Mouse (Mus musculus) kidney, adult 2 months (tissue): ENCODE measurements around the gene Setd1b. TPM values are rescaled to one million over a fixed set of nuclear protein-coding genes. Genes with fewer than 3 reads are reported as not detected.

ENCODE experiments used
- DNase-seq: peaks from one replicate; pipeline ENCODE4 v3.0.0; 2021
- H3K27ac ChIP-seq: fragments of 200-500 bp; 2 replicates; pipeline ENCODE4 v1.5.1; 2012; ENCODE audit warnings: low read depth, low read length, control low read depth, inconsistent platforms; ENCODE audit not compliant: insufficient read depth
- H3K27me3 ChIP-seq: fragments of 200-500 bp; replicated peaks from 2 replicates; pipeline ENCODE4 v1.6.1; 2012; ENCODE audit warnings: mild to moderate bottlenecking, moderate library complexity, low read length, inconsistent platforms; ENCODE audit not compliant: control insufficient read depth, insufficient read depth
- H3K36me3 ChIP-seq: fragments of 200-500 bp; 2 replicates; pipeline ENCODE4 v1.6.1; 2012; ENCODE audit warnings: mild to moderate bottlenecking, moderate library complexity, low read length, inconsistent platforms; ENCODE audit not compliant: control insufficient read depth, insufficient read depth
- H3K4me1 ChIP-seq: fragments of 200-500 bp; 2 replicates; pipeline ENCODE4 v1.6.1; 2011; ENCODE audit warnings: low read length; ENCODE audit not compliant: control insufficient read depth, insufficient read depth
- H3K4me3 ChIP-seq: fragments of 200-500 bp; 2 replicates; pipeline ENCODE4 v1.5.1; 2011; ENCODE audit warnings: mild to moderate bottlenecking, low read depth, low read length, control low read depth; ENCODE audit not compliant: insufficient read depth
- CTCF ChIP-seq: fragments of 200-500 bp; conservative IDR thresholded peaks from 2 replicates; pipeline ENCODE4 v1.5.1; 2011; ENCODE audit warnings: low read depth, mild to moderate bottlenecking, control low read depth, low read length, moderate library complexity, mixed read lengths; ENCODE audit not compliant: insufficient read depth, insufficient read length
- POLR2A ChIP-seq: fragments of 200-500 bp; IDR thresholded peaks from one replicate; pipeline ENCODE4 v1.6.1; 2011; ENCODE audit warnings: low read depth, low read length, control low read depth
- WGBS: fragments of 180-500 bp; shearing (Covaris S2); methylation state at CpG from one replicate; pipeline ENCODE4 v1.1.7; 2018; 5-methylcytosine and 5-hydroxymethylcytosine counted together
- polyA plus RNA-seq: library from polyadenylated mRNA; depleted of rRNA; stranded (reverse); fragments of >200 nt; gene quantifications from 2 replicates; pipeline ENCODE4 v1.2.3, GENCODE M21; 2012

Setd1b gene
- polyA plus RNA-seq, 1 experiment = 8.8 TPM

- Histone ChIP-seq H3K4me1 (peaks cover 3% of the 10 kb centered on the region; the same call in 1 of the 2 replicates), H3K27ac (no peak overlapping the region), H3K36me3 (peaks cover 1% of the 10 kb centered on the region; the same call in 1 of the 2 replicates), H3K4me3 (no peak overlapping the region), H3K27me3 (no peaks in the 10 kb centered on the region)
- WGBS = 52% methylated on average over 10 of the region's 10 CpGs
- no peak for TF ChIP-seq CTCF
- TF ChIP-seq POLR2A = no peak
- DNase-seq = no peak
These were observed 13.4 kb upstream of the Setd1b start for GRCm38 (mm10) chr5:123128426-123129169.

GRCm38 (mm10) chr5:123129170-123129757 lies 12.7 kb upstream of the Setd1b start:
- Histone ChIP-seq H3K4me1 (peaks cover 4% of the 10 kb centered on the region; the same call in 1 of the 2 replicates), H3K27ac (no peak overlapping the region)
- WGBS = 83% methylated on average over 10 of the region's 10 CpGs

GRCm38 (mm10) chr5:123130030-123130813 lies 11.8 kb upstream of the Setd1b start:
- WGBS = 93% methylated on average over 9 of the region's 9 CpGs
- Histone ChIP-seq H3K4me3 (no peak overlapping the region), H3K4me1 (peaks cover 14% of the 10 kb centered on the region; the same call in 1 of the 2 replicates), H3K36me3 (peaks cover 3% of the 10 kb centered on the region; the same call in 1 of the 2 replicates), H3K27me3 (no peaks in the 10 kb centered on the region), H3K27ac (no peak overlapping the region)
- DNase-seq = no peak
- TF ChIP-seq POLR2A (no peak), CTCF (no peak)

More at GRCm38 (mm10) chr5:123129170-123129757, 12.7 kb upstream of the Setd1b start:
- TF ChIP-seq POLR2A (no peak), CTCF (no peak)
- Histone ChIP-seq H3K4me3 (no peak overlapping the region), H3K27me3 (no peaks in the 10 kb centered on the region), H3K36me3 (peaks cover 3% of the 10 kb centered on the region; the same call in 1 of the 2 replicates)
- no peak for DNase-seq

- 86% methylated on average over 5 of the region's 5 CpGs for WGBS
- TF ChIP-seq CTCF (no peak), POLR2A (no peak)
- Histone ChIP-seq H3K4me3 (no peak overlapping the region), H3K36me3 (peaks cover 3% of the 10 kb centered on the region; the same call in 1 of the 2 replicates), H3K27ac (no peak overlapping the region), H3K27me3 (no peaks in the 10 kb centered on the region), H3K4me1 (peaks cover 18% of the 10 kb centered on the region; the same call in 1 of the 2 replicates)
- DNase-seq = no peak
These were observed 11.2 kb upstream of the Setd1b start for GRCm38 (mm10) chr5:123130814-123131148.

GRCm38 (mm10) chr5:123132308-123133071 lies 9.5 kb upstream of the Setd1b start, which contains the start of gene Rhof:
Gene Rhof, minus strand, starts transcription at chr5:123132692.
- Histone ChIP-seq H3K27me3 (no peaks in the 10 kb centered on the region), H3K4me1 (peaks cover 31% of the 10 kb centered on the region), H3K4me3 (peak within 1 kb of the TSS; percentile 52), H3K27ac (0 out of 2 replicates have a peak within 1 kb of the TSS, but pooled peaks have one; percentile 22), H3K36me3 (peaks cover 3% of the 10 kb centered on the region; the same call in 1 of the 2 replicates)
- 4% methylated on average over 44 of the region's 44 CpGs for WGBS
- peak; percentile 83 for TF ChIP-seq CTCF
- no peak for TF ChIP-seq POLR2A
- peak; percentile 86 for DNase-seq

- Histone ChIP-seq H3K27ac (no peak overlapping the region), H3K4me1 (peaks cover 31% of the 10 kb centered on the region), H3K36me3 (peaks cover 3% of the 10 kb centered on the region; the same call in 1 of the 2 replicates), H3K27me3 (no peaks in the 10 kb centered on the region), H3K4me3 (no peak overlapping the region)
- TF ChIP-seq CTCF = peak; percentile 98
- no peak for TF ChIP-seq POLR2A
- DNase-seq = peak; percentile 91
- 17% methylated on average over 18 of the region's 18 CpGs for WGBS
These were observed 8.8 kb upstream of the Setd1b start for GRCm38 (mm10) chr5:123133083-123133783.
